Mouse (Mus musculus) C2C12 (cell line): ENCODE measurements around the gene Ube2i. TPM values are rescaled to one million over a fixed set of nuclear protein-coding genes. Genes with fewer than 3 reads are reported as not detected.

ENCODE experiments used
- H3K27me3 ChIP-seq: one replicate; pipeline ENCODE4 v1.6.1; 2011; ENCODE audit not compliant: control insufficient read depth, insufficient read depth, insufficient read length
- H3K36me3 ChIP-seq: one replicate; pipeline ENCODE4 v1.6.1; 2011; ENCODE audit not compliant: control insufficient read depth, insufficient read depth
- H3K4me3 ChIP-seq: one replicate; pipeline ENCODE4 v1.5.1; 2011; ENCODE audit warnings: mild to moderate bottlenecking, control low read depth; ENCODE audit not compliant: poor library complexity, insufficient read depth, severe bottlenecking
- H3K79me2 ChIP-seq: one replicate; pipeline ENCODE4 v1.6.1; 2011; ENCODE audit not compliant: control insufficient read depth, insufficient read depth
- H3K79me3 ChIP-seq: one replicate; pipeline ENCODE4 v1.6.1; 2011; ENCODE audit warnings: low read depth, control low read depth
- H3ac ChIP-seq: one replicate; pipeline ENCODE3; 2011; ENCODE audit warnings: low read depth; ENCODE audit not compliant: control insufficient read depth, insufficient read length
- CEBPB ChIP-seq: IDR thresholded peaks from one replicate; pipeline ENCODE4 v1.6.1; 2011; ENCODE audit warnings: low read depth, mild to moderate bottlenecking, control low read depth, moderate library complexity
- CTCF ChIP-seq: IDR thresholded peaks from one replicate; pipeline ENCODE4 v1.5.1; 2011; ENCODE audit not compliant: control insufficient read depth, insufficient read depth, insufficient read length
- FOSL1 ChIP-seq: IDR thresholded peaks from one replicate; pipeline ENCODE4 v1.8.0; 2011; ENCODE audit warnings: mild to moderate bottlenecking, low read length; ENCODE audit not compliant: poor library complexity, insufficient read depth, severe bottlenecking
- MAX ChIP-seq: IDR thresholded peaks from one replicate; pipeline ENCODE4 v1.6.1; 2011; ENCODE audit warnings: mild to moderate bottlenecking, control low read depth
- MYOD1 ChIP-seq: IDR thresholded peaks from one replicate; pipeline ENCODE4 v1.6.1; 2011; ENCODE audit warnings: low read depth; ENCODE audit not compliant: control insufficient read depth, insufficient read length
- MYOG ChIP-seq: IDR thresholded peaks from one replicate; pipeline ENCODE4 v1.6.1; 2011; ENCODE audit not compliant: control insufficient read depth, insufficient read length; ENCODE audit errors: extremely low read depth
- USF1 ChIP-seq: IDR thresholded peaks from one replicate; pipeline ENCODE4 v1.6.1; 2011; ENCODE audit warnings: low read depth, mild to moderate bottlenecking, control low read depth, moderate library complexity
- polyA plus RNA-seq: library from polyadenylated mRNA; unstranded; fragments of >200 nt; fragmentation: generic; extraction: Trizol; gene quantifications from one replicate; pipeline ENCODE4 v1.2.1, GENCODE M21; 2012; ENCODE audit warnings: missing spikeins

Gene Ube2i
- polyA plus RNA-seq, 1 experiment, result 405 TPM

DNA sequence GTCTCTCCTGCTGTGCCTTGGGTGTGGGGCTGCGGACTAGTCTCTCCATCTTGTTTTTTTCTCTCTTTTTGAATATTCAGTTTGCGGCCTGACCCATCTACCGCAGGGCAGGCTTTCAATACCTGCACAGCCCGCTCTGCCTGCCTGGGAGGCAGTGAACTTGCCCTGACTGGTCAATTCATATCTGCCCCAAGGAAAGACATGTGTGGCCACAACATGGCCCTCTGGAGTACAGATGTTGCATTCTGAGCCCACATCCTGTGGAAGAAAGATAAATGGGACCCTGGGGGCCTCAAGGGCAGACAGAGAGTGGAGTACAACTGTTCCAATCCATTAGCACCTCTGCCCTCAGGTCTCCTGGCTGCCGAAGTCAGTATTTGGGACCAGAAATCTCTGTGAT, 23.7 kb upstream of the Ube2i start, which contains the start of gene Prss34:
Prss34 (plus strand) TSS at position 301 of the 400 bp plus-strand sequence.
- Histone ChIP-seq H3K36me3 (no peaks in the 10 kb centered on the region), H3K79me3 (no peaks in the 10 kb centered on the region), H3ac (no peak within 1 kb of the TSS), H3K4me3 (no peak within 1 kb of the TSS), H3K27me3 (peaks cover 61% of the 10 kb centered on the region), H3K79me2 (no peaks in the 10 kb centered on the region)
- TF ChIP-seq MYOG, result no peak
- TF ChIP-seq MAX, result no peak
- no peak for TF ChIP-seq USF1
- no peak for TF ChIP-seq MYOD1
- TF ChIP-seq CTCF, result no peak
- no peak for TF ChIP-seq CEBPB
- TF ChIP-seq FOSL1, result no peak

DNA sequence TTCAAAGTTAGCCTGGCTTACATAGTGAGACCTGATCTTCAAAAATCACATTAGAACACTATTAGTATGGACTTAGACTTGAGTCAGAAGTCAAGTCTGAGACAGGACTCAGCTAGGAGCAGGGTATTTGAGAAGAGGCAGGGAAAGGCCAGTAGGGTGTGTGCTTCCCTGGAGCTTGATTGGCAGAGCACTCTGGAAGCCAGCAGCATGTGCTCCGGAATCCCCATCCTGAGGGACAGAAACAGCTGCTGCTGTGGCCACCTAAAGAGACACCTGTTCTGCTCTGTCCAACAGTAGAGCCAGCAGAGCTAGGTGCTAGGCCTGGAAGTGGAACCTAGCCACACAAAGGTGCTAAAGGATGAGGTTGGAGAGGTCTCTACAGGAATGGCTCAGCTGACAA, 19.7 kb upstream of the Ube2i start:
- H3ac ChIP-seq, result no peak overlapping the region
- no peak for TF ChIP-seq MAX
- peak; percentile 48 for TF ChIP-seq MYOD1
- no peaks in the 10 kb centered on the region for H3K79me2 ChIP-seq

DNA sequence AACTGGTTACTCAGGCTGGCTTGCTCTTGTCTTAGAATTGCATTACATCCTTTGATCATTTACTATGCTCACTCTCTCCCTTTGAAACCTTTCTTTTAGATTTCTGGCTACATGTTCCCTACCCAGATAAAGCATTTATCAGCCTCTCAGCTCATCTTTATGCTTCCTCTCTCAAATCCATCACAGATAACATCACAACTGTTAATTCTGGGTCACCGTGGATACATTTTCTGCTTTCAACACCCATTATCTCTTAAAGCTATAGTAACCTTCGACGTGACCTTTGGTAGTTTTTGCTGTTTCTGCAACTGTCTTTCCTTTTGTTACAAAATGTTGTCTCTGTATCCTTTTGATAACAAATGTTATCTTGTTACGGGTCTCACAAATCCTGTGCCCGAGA, 19.1 kb upstream of the Ube2i start:
- no peaks in the 10 kb centered on the region for H3K36me3 ChIP-seq
- no peaks in the 10 kb centered on the region for H3K79me2 ChIP-seq
- peaks cover 50% of the 10 kb centered on the region for H3K27me3 ChIP-seq
- no peak for TF ChIP-seq CEBPB
- TF ChIP-seq MYOD1, result no peak
- no peak for TF ChIP-seq MYOG
- no peak for TF ChIP-seq MAX
- TF ChIP-seq FOSL1, result no peak
- no peak for TF ChIP-seq CTCF
- TF ChIP-seq USF1, result no peak
- H3K4me3 ChIP-seq, result no peak overlapping the region
- H3K79me3 ChIP-seq, result no peaks in the 10 kb centered on the region
- no peak overlapping the region for H3ac ChIP-seq

More for the DNA sequence above, 19.7 kb upstream of the Ube2i start:
- H3K27me3 ChIP-seq, result peaks cover 56% of the 10 kb centered on the region
- no peaks in the 10 kb centered on the region for H3K36me3 ChIP-seq
- H3K79me3 ChIP-seq, result no peaks in the 10 kb centered on the region
- H3K4me3 ChIP-seq, result no peak overlapping the region

DNA sequence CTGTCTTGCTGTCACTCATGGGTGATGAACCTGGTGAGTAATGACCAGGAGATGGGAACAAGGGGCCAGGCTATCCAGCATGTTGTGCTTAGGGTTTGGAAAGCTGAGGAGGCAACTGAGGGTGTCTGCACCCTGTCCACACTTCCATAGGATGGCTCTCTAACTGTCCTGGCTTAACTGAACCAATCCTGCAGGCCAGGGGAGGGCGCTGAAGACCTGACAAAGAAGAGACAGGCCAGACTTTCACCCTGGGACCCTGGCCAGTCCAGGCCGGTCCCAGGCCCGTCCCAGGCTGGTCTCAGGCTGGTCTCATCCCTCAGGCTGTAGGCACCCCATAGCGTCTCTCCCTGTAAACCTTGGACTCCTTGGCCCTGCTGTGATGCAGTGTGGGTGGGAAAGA, 16.0 kb upstream of the Ube2i start:
- Histone ChIP-seq H3K79me3 (no peaks in the 10 kb centered on the region), H3K79me2 (no peaks in the 10 kb centered on the region), H3K4me3 (no peak overlapping the region), H3K36me3 (no peaks in the 10 kb centered on the region), H3ac (no peak overlapping the region), H3K27me3 (peaks cover 26% of the 10 kb centered on the region)
- no peak for TF ChIP-seq CEBPB
- TF ChIP-seq USF1, result no peak
- TF ChIP-seq CTCF, result no peak
- TF ChIP-seq MYOG, result no peak
- no peak for TF ChIP-seq MAX
- TF ChIP-seq MYOD1, result no peak
- no peak for TF ChIP-seq FOSL1

DNA sequence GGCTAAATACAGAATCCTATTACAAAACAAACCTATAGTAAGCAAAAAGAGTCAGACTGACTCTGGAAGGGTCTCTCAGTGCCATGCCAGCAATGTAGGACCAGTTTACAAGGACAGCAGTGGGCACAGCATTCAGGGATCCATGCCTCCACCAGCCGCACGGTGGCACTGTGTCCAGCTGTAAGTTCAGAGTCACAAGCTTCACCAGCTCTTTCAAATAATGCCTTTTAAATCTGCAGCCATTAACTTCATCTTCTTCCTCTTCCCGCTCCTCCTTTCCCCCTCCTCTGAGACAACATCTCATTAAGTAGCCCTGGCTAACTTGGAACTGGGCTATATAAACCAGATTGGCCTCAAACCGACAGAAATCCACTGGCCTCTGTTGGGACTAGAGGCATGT, 14.4 kb upstream of the Ube2i start:
- H3K79me3 ChIP-seq, result no peaks in the 10 kb centered on the region
- peaks cover 15% of the 10 kb centered on the region for H3K27me3 ChIP-seq
- H3K4me3 ChIP-seq, result no peak overlapping the region
- H3K36me3 ChIP-seq, result no peaks in the 10 kb centered on the region
- TF ChIP-seq MYOD1 (no peak), USF1 (no peak), CTCF (peak; percentile 89), MAX (no peak), FOSL1 (no peak)
- H3K79me2 ChIP-seq, result no peaks in the 10 kb centered on the region
- H3ac ChIP-seq, result no peak overlapping the region

DNA sequence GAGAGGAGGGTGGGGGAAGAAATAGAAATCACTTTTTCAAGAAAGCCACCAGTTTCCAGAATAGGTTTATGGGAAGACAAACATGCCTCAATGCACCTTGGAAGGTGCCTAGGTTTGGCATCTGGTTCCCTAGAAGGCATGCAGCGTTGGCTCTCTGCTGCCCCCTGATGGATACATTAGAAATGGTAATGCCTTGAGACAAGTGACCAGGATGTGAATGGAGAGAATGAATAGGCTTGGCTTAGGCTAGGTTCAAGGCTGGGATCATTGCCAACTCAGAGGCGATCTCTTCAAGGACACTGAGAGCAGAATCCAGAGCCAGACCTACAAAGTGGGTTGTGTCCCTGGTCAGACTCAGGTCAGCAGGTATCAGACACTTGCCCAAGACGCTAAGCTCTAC, 10.6 kb upstream of the Ube2i start:
- no peaks in the 10 kb centered on the region for H3K36me3 ChIP-seq
- no peaks in the 10 kb centered on the region for H3K79me3 ChIP-seq
- no peak overlapping the region for H3ac ChIP-seq
- no peak overlapping the region for H3K4me3 ChIP-seq
- H3K79me2 ChIP-seq, result no peaks in the 10 kb centered on the region
- no peaks in the 10 kb centered on the region for H3K27me3 ChIP-seq
- TF ChIP-seq MAX (no peak), CTCF (peak; percentile 60)
